Mouse (Mus musculus) brain, embryonic 14.5 days (tissue): ENCODE measurements around the gene Tcap. TPM values are rescaled to one million over a fixed set of nuclear protein-coding genes. Genes with fewer than 3 reads are reported as not detected.
A peak's percentile ranks its signal among the peaks of the same experiment; 100 is the strongest.

Experiments
- DNase-seq: peaks from one replicate; pipeline ENCODE4 v3.0.0-alpha.2; 2011; ENCODE audit warnings: low read depth
- CTCF ChIP-seq: fragments of 200-500 bp; IDR thresholded peaks from 2 replicates; pipeline ENCODE4 v1.5.1; 2012; ENCODE audit warnings: inconsistent platforms, mild to moderate bottlenecking, moderate library complexity, borderline replicate concordance; ENCODE audit not compliant: insufficient read depth, insufficient read length; ENCODE audit errors: extremely low read depth
- POLR2A ChIP-seq: fragments of 200-500 bp; IDR thresholded peaks from 2 replicates; pipeline ENCODE4 v1.6.1; 2012; ENCODE audit warnings: mild to moderate bottlenecking, inconsistent platforms, borderline replicate concordance; ENCODE audit not compliant: poor library complexity, insufficient read depth, insufficient read length, severe bottlenecking; ENCODE audit errors: extremely low read depth
- polyA plus RNA-seq: library from polyadenylated mRNA; depleted of rRNA; stranded (reverse); fragments of >200 nt; gene quantifications from 2 replicates; pipeline ENCODE4 v1.2.3, GENCODE M21; 2012

The Tcap gene
- polyA plus RNA-seq, 1 experiment = 0.38 TPM

DNA sequence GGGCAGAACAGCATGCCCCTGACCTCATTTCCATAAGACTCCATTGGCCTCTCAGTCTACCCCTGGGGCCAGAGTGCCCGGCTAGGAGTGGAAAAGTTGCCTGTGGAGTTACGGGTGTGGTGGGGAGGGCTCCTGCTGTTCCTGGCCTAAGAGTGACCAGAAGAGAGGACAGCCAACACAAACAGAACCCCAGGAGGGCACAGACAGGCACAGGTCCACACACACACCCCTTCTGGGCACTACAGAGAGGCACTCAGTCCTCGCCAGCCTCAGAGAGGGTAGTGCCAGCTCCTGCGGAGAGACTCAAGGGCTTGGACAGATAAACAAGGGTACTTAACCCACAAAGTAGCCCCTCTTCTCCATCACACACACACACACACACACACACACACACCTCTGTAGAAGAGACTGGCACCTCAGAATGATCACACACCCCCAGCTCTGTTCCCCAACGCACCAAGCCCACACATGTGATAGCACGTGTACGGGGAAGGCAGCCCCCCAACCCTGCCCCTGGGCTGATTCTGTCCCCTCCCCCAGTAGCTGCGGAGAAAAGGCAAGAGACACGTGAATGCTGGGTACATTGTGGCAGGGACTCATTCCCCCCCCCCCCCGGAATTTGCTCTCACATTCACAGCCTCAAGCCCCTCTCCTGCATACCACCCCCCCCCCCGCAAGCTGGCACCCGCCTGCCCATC is 36.1 kb upstream of the Tcap start:
- TF ChIP-seq CTCF (no peak), POLR2A (no peak)
- no peak for DNase-seq

- TF ChIP-seq CTCF (no peak), POLR2A (no peak)
- DNase-seq = peak; percentile 67
These were observed 35.3 kb upstream of the Tcap start, which contains the start of gene Ppp1r1b for GRCm38 (mm10) chr11:98348083-98348961. Ppp1r1b (plus strand) TSS chr11:98348404.

DNA sequence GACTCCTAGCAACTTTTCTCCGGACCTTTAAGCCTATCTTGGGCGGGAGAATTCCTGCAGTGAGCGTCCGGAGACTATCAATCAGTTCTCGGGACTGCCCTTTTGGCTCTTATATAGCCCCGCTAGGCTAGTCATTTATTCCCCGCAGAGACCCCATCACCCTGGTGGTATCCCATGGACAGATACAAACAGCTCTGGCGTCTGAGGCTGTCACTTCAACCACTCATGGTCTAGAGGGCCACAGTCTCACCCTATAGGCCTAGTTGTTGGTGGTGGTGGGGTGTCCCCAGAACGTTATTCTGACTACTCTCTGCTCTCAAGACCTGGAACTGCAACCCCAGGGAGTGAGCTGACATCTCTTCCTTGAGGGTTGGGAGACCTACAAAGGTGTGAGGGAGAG is 34.3 kb upstream of the Tcap start:
- TF ChIP-seq CTCF (no peak), POLR2A (no peak)
- no peak for DNase-seq

DNA sequence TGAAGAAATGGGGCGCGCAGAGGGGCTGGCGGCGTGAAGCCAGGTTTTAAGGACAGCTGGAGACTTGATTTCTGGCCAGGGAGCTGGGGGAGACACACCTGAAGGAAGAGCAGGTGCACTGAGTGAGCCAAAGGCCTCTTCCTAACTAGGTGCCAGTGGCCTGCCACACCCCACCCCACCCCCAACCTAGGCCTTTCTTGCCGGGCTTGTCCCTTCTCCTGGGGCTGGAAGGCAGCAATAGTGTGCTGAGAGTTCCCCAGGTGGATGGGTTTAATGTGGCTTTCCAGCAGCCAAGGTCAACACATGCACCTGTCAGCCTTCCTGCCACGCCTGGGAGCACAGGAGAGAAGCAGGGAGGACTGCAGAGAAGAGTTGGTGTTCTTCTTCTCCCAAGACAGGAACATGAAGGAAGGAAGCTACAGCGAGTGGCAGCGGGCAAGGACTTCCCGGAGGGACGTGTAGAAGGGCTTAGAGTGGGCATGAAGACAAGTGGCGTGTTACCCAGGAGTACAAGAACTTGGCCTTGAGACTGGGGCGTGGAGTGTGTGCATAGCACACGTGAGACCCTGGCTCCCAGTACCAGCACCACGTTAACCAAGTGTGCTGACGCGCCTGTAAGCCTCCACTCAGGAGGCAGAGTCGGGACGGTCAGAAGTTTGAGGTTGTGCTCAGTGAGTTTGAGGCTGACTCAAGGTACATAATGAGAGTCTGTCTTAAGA is 31.2 kb upstream of the Tcap start:
- TF ChIP-seq CTCF = no peak
- TF ChIP-seq POLR2A = no peak
- no peak for DNase-seq

DNA sequence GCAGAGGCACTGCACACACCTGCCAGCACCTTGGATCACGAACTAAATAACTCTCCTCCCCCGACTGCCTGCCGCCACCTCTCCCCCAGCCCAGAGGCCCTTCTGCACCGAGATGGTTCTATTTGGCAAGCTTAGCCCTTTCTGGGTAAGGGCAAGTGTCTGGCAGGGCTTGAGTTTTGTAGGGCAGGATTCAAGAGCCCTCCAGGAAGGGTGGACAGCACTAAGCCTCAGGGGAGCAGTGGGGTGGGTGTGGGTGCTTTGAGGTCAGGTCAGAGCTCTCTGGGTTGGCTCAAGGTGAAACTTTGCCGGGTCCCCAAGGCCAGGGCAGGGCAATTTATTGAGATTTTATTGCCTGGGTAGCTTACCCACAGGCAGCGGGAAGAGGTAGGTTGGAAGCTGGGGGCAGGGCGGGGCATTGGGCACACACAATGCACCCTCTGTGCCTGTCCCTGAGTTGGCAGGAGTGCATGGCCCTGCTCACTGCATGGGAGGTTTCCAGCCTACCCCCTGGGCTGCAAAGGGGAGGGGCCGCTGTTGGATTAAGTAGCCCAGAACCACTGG is 29.9 kb upstream of the Tcap start:
- TF ChIP-seq CTCF (no peak), POLR2A (no peak)
- DNase-seq = no peak

DNA sequence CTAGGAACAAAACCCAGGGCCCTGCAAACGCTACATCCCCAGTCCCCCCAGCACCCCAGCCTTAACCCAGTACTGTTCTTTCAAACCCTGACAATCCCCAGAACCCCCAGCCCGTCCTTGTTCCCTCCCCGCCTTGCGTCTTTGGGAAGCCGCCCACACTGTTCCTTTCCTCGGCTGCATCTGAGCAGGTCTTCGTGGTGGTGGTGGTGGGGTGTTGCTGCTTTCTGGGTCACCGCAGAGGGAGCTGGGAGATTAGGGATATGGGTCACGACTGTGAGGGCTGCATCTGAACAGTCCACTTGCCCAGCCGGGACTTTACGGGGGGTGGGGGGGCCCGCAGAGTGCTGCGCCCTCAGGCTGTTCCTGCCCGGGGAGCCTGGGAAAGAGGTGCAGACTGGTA is 29.2 kb upstream of the Tcap start:
- TF ChIP-seq CTCF (no peak), POLR2A (no peak)
- no peak for DNase-seq

DNA sequence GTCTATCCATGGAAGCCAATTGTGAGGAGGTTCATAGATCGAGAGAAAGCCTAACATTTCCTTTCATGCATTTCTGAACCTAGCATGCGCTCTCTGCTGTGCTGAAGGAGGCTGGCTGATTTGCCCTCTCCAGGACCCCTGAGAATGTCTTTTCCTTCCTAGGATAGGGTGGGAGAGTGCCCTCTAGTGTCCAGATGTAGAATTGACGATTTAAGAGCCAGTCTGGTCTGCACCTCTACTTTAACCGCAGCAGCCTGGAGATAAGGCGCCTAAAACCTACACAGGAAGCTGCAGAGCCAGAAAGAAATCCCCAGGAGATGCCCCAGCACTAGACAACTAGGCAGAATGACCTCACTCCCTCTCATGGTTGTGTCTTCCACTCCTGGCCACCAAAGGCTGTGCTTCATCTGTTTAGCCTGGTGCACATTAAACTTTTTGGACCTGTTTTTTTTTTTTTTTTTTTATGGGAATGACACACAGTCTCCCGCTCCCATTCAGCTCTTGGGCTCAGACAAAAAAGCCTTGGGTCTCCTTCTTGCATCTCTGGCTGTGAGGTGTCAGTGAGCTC is 27.8 kb upstream of the Tcap start:
- peak; percentile 90 for DNase-seq
- TF ChIP-seq POLR2A = no peak
- TF ChIP-seq CTCF = peak; percentile 80; the same call in 1 of the 2 replicates

GRCm38 (mm10) chr11:98356625-98357394 is 26.8 kb upstream of the Tcap start:
- TF ChIP-seq CTCF = no peak
- TF ChIP-seq POLR2A = no peak

GRCm38 (mm10) chr11:98357396-98358160 is 26.0 kb upstream of the Tcap start:
- no peak for DNase-seq
- TF ChIP-seq POLR2A = no peak
- no peak for TF ChIP-seq CTCF

More at GRCm38 (mm10) chr11:98356625-98357394, 26.8 kb upstream of the Tcap start:
- DNase-seq = no peak

DNA sequence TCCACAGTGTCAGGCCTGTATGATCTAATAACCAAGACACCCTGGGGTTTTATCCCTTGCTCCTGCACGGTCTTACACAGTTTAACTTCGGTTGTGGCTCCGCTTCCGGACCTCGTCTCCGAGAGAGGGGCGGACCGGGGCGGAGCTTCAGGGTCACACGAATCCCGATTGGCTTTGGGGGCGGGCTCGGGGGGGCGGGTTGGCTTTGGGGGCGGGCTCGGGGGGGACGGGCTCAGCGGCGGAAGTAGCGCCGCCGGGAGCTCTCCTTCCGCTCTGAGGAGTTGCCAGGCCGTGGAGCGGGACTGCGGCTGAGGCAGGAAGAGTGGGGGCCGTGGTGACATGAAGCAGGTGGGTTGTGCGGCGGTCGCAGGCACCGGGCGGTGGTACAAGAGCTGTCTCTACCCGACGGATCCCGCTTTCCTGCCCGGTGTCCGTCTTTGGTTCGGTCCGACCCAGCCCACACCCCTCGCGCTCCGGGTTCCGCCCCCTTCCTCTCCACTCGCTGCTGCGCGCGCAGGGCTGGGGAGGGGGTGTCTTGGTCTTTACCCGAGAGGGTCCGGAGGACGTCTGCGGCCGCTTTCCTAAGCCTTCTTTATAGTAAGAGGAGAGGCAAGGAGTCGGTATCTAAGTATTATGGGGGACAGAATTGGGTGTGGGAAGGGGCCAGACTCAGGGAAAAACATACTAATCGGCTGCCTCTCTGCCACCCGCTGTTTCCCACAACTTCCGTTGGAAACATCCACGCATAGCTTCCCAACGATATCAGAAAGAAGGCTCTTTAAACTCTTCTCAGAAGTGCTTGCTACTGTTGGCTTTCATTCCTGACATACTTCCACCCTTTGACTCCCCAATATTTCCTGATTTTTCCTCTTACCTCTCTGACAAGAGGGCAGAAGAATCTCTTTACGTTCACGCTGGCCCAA is 25.2 kb upstream of the Tcap start, which contains the start of gene Stard3:
Gene Stard3 (plus strand): TSS at position 208 of the 923 bp plus-strand sequence.
- peak; percentile 96 for DNase-seq
- 0 out of 2 replicates have a peak, but pooled peaks have one; percentile 22 for TF ChIP-seq POLR2A
- no peak for TF ChIP-seq CTCF
